Mouse (Mus musculus) midbrain, embryonic 11.5 days (tissue): Measurements from ENCODE around the gene Slc13a1. TPM values are rescaled to one million over a fixed set of nuclear protein-coding genes. Genes with fewer than 3 reads are reported as not detected.
"Not testable (repeated sequence)": the region's sequence is repeated elsewhere in the genome, so short reads cannot be mapped to it uniquely, and the experiment has no call there.

ENCODE experiments used
- ATAC-seq: fragments of 200-750 bp; cut with Nextera tagmentation; 2 replicates; pipeline ENCODE4 v1.8.0; 2017; ENCODE audit warnings: moderate TSS enrichment, moderate library complexity; ENCODE audit not compliant: low FRiP score
- DNase-seq: peaks from one replicate; pipeline ENCODE4 v3.0.0; 2015; ENCODE audit warnings: low spot score; ENCODE audit errors: missing footprints
- H3K27ac ChIP-seq: fragments of 300-500 bp; sonication (generic); 2 replicates; pipeline ENCODE4 v1.5.1; 2014; ENCODE audit warnings: low read depth, low read length
- H3K27me3 ChIP-seq: fragments of 300-500 bp; sonication (generic); 2 replicates; pipeline ENCODE4 v1.6.1; 2014; ENCODE audit warnings: mild to moderate bottlenecking, low read length, moderate library complexity, mixed read lengths; ENCODE audit not compliant: control insufficient read depth, insufficient read depth
- H3K36me3 ChIP-seq: fragments of 300-500 bp; sonication (generic); 2 replicates; pipeline ENCODE4 v1.6.1; 2014; ENCODE audit warnings: mild to moderate bottlenecking, low read length, moderate library complexity, mixed read lengths; ENCODE audit not compliant: control insufficient read depth, insufficient read depth
- H3K4me1 ChIP-seq: fragments of 300-500 bp; sonication (generic); 2 replicates; pipeline ENCODE4 v1.6.1; 2014; ENCODE audit warnings: low read length; ENCODE audit not compliant: control insufficient read depth, insufficient read depth
- H3K4me2 ChIP-seq: fragments of 300-500 bp; sonication (generic); 2 replicates; pipeline ENCODE4 v1.6.1; 2014; ENCODE audit warnings: mild to moderate bottlenecking, moderate library complexity
- H3K4me3 ChIP-seq: fragments of 300-500 bp; sonication (generic); 2 replicates; pipeline ENCODE4 v1.5.1; 2014; ENCODE audit warnings: low read depth, low read length
- H3K9ac ChIP-seq: fragments of 300-500 bp; sonication (generic); 2 replicates; pipeline ENCODE4 v1.6.1; 2014; ENCODE audit warnings: low read length
- H3K9me3 ChIP-seq: fragments of 300-500 bp; sonication (generic); 2 replicates; pipeline ENCODE4 v1.6.1; 2016; ENCODE audit warnings: low read length; ENCODE audit not compliant: control insufficient read depth
- WGBS: fragments of 180-500 bp; shearing (Covaris S2); extraction: QIAGEN DNeasy Blood & Tissue Kit; methylation state at CpG from one replicate; pipeline ENCODE4 v1.1.7; 2014; 5-methylcytosine and 5-hydroxymethylcytosine counted together
- polyA plus RNA-seq: library from polyadenylated mRNA; unstranded; fragments of >200 nt; fragmentation: Nextera tagmentation; extraction: Ambion mirVana; gene quantifications from 2 replicates; pipeline ENCODE4 v1.2.1, GENCODE M21; 2014

Slc13a1 gene
- polyA plus RNA-seq, result 0.05 and 0.06 TPM in 2 replicates

DNA sequence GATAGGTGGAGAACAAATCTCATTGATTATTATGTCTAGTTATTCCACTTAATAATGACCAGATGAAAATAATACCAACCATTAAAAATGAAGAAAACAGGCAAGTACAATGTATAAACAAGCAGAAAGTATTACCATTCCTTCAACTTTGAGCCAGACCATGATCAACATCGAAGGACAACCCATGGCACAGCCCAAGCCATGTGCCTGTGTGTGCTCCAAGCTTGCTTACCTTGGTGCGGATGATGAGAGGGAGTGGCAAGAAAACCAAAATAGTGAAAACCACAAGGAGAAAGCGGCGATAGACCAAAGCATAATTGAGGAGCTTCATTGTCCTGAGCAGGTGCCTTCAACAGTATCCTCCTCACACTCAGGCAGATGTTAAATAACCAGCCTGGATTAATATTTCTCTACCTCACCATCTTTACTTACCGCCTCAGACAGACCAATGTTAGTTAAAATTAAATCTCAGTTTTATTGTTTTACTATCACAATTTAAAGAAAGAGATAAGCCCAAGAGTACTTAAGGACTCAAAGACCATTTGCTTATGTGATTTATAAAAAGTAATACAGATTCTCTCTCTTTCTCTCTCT is at the start of gene Slc13a1:
Slc13a1 (minus strand) TSS at position 359 of the 594 bp plus-strand sequence.
- Histone ChIP-seq H3K27me3 (no peaks in the 10 kb centered on the region), H3K4me1 (no peaks in the 10 kb centered on the region), H3K4me3 (no peak within 1 kb of the TSS), H3K9me3 (no peaks in the 10 kb centered on the region), H3K27ac (no peak within 1 kb of the TSS), H3K36me3 (no peaks in the 10 kb centered on the region), H3K4me2 (no peak within 1 kb of the TSS), H3K9ac (no peak within 1 kb of the TSS)
- ATAC-seq, result no peak
- WGBS, result 88% methylated on average over 5 of the region's 5 CpGs
- DNase-seq, result no peak

GRCm38 (mm10) chr6:24207866-24208265 is 40.0 kb upstream of the Slc13a1 start:
- H3K4me1 ChIP-seq, result no peaks in the 10 kb centered on the region
- H3K27ac ChIP-seq, result no peak overlapping the region
- H3K9ac ChIP-seq, result no peak overlapping the region
- ATAC-seq (no peak), DNase-seq (no peak)
- H3K36me3 ChIP-seq, result no peaks in the 10 kb centered on the region
- no peaks in the 10 kb centered on the region for H3K9me3 ChIP-seq
- H3K4me2 ChIP-seq, result no peak overlapping the region
- WGBS, result 86% methylated on average over 3 of the region's 3 CpGs
- no peak overlapping the region for H3K4me3 ChIP-seq
- H3K27me3 ChIP-seq, result no peaks in the 10 kb centered on the region

DNA sequence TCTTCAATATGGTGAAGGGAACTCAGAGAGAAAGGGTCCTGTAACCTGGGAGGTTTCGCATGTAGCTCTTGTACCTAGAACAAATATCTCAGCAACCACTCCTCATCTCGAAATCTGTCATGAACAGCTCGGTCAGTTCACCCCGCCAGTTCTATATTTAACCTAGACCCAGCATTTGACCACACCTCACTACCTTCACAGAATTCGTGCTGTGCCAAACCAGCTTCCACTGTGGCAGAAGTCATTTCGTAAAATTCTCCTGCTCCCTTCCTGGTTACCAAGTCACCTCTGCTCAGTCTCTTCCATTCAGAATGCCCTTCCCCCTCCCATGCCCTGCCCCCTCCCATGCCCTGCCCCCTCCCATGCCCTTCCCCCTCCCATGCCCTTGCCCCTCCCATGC is 34.3 kb upstream of the Slc13a1 start:
- 85% methylated on average over 6 of the region's 6 CpGs for WGBS
- no peak for DNase-seq
- no peak overlapping the region for H3K27ac ChIP-seq
- H3K4me2 ChIP-seq, result no peak overlapping the region
- no peak overlapping the region for H3K9ac ChIP-seq
- no peak overlapping the region for H3K4me3 ChIP-seq
- no peaks in the 10 kb centered on the region for H3K27me3 ChIP-seq
- no peaks in the 10 kb centered on the region for H3K36me3 ChIP-seq
- no peak for ATAC-seq
- H3K4me1 ChIP-seq, result no peaks in the 10 kb centered on the region
- H3K9me3 ChIP-seq, result no peaks in the 10 kb centered on the region

- no peaks in the 10 kb centered on the region for H3K9me3 ChIP-seq
- H3K27ac ChIP-seq, result no peak overlapping the region
- H3K4me1 ChIP-seq, result no peaks in the 10 kb centered on the region
- no peak overlapping the region for H3K4me3 ChIP-seq
- DNase-seq (no peak), ATAC-seq (no peak)
- no peak overlapping the region for H3K4me2 ChIP-seq
- no peak overlapping the region for H3K9ac ChIP-seq
- H3K27me3 ChIP-seq, result no peaks in the 10 kb centered on the region
- WGBS, result 73% methylated on average over 12 of the region's 12 CpGs
- no peaks in the 10 kb centered on the region for H3K36me3 ChIP-seq
Measured at GRCm38 (mm10) chr6:24200644-24201484, 33.0 kb upstream of the Slc13a1 start.

GRCm38 (mm10) chr6:24197501-24198195 is 29.8 kb upstream of the Slc13a1 start:
- not testable (repeated sequence) for H3K4me1 ChIP-seq, H3K36me3 ChIP-seq, ATAC-seq, H3K9me3 ChIP-seq, H3K4me2 ChIP-seq, H3K9ac ChIP-seq, H3K27ac ChIP-seq, DNase-seq, H3K4me3 ChIP-seq, H3K27me3 ChIP-seq
- 89% methylated on average over 10 of the region's 10 CpGs for WGBS

DNA sequence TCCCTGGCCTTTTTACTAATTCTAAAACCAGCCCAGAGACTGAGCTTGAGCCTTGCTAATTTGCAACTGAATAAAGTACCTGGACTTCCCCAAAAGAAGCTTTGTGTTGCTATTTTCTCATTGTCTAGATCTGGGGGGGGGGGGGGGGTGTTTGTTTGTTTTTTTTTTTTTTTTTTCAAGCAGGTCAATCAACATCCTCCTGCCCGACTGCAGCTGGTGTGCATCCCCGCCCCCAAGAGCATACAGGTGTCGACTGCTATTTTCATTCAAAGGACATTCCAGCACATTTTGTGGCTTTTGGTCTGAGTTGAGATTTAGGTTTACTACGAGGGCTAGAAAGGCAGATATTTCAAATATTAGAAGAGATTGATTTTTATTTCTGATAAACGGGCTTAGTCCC is 28.5 kb upstream of the Slc13a1 start:
- DNase-seq, H3K27ac ChIP-seq, H3K4me1 ChIP-seq, H3K9me3 ChIP-seq, H3K27me3 ChIP-seq, ATAC-seq, H3K4me3 ChIP-seq, H3K36me3 ChIP-seq, H3K9ac ChIP-seq, H3K4me2 ChIP-seq: not testable (repeated sequence)
- 30% methylated on average over 5 of the region's 5 CpGs for WGBS

GRCm38 (mm10) chr6:24183439-24183838 is 15.5 kb upstream of the Slc13a1 start:
- H3K4me1 ChIP-seq, result no peaks in the 10 kb centered on the region
- 89% methylated on average over 3 of the region's 3 CpGs for WGBS
- H3K4me3 ChIP-seq, result no peak overlapping the region
- no peaks in the 10 kb centered on the region for H3K36me3 ChIP-seq
- no peak overlapping the region for H3K27ac ChIP-seq
- no peaks in the 10 kb centered on the region for H3K9me3 ChIP-seq
- H3K27me3 ChIP-seq, result no peaks in the 10 kb centered on the region
- no peak for ATAC-seq
- DNase-seq, result no peak
- no peak overlapping the region for H3K4me2 ChIP-seq
- H3K9ac ChIP-seq, result no peak overlapping the region

GRCm38 (mm10) chr6:24175393-24175792 is 7.5 kb upstream of the Slc13a1 start:
- no peak overlapping the region for H3K27ac ChIP-seq
- no peaks in the 10 kb centered on the region for H3K36me3 ChIP-seq
- H3K27me3 ChIP-seq, result no peaks in the 10 kb centered on the region
- H3K4me1 ChIP-seq, result no peaks in the 10 kb centered on the region
- DNase-seq (no peak), ATAC-seq (no peak)
- H3K4me3 ChIP-seq, result no peak overlapping the region
- 86% methylated on average over 3 of the region's 3 CpGs for WGBS
- H3K9me3 ChIP-seq, result no peaks in the 10 kb centered on the region
- H3K9ac ChIP-seq, result no peak overlapping the region
- no peak overlapping the region for H3K4me2 ChIP-seq

DNA sequence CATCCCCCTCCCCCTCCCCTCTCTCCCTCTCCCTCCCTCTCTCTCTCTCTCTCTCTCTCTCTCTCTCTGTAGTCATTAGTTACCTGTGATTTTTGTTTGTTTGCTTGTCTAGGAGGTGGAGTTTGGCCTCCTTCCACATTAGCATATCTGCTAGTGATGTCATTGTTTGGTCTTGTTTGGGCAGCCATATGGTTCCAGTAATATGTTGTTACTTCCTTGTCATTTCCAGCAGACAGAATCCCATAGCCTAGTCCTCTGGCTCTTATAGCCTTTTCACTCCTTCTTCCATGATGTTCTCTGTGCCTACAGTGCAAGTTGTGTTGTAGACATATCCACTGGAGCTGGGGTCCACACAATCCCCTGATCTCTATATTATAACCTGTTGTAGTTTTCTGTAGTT is 6.1 kb upstream of the Slc13a1 start:
- H3K4me3 ChIP-seq, result no peak overlapping the region
- H3K4me2 ChIP-seq, result no peak overlapping the region
- H3K27ac ChIP-seq, result no peak overlapping the region
- no peak for ATAC-seq
- no peaks in the 10 kb centered on the region for H3K9me3 ChIP-seq
- H3K36me3 ChIP-seq, result no peaks in the 10 kb centered on the region
- no peak overlapping the region for H3K9ac ChIP-seq
- no peak for DNase-seq
- no peaks in the 10 kb centered on the region for H3K27me3 ChIP-seq
- H3K4me1 ChIP-seq, result no peaks in the 10 kb centered on the region
